Mouse (Mus musculus) hindbrain, embryonic 11.5 days (tissue): ENCODE data around the gene Wee1. TPM values are rescaled to one million over a fixed set of nuclear protein-coding genes. Genes with fewer than 3 reads are reported as not detected.
"Not testable (repeated sequence)": the region's sequence is repeated elsewhere in the genome, so short reads cannot be mapped to it uniquely, and the experiment has no call there.

Source experiments
- ATAC-seq: fragments of 200-750 bp; cut with Nextera tagmentation; 2 replicates; pipeline ENCODE4 v1.8.0; 2017; ENCODE audit warnings: mild to moderate bottlenecking, moderate TSS enrichment, moderate library complexity; ENCODE audit not compliant: low FRiP score
- DNase-seq: peaks from one replicate; pipeline ENCODE4 v3.0.0-alpha.2; 2015; ENCODE audit warnings: low spot score
- H3K27ac ChIP-seq: fragments of 300-500 bp; sonication (generic); 2 replicates; pipeline ENCODE4 v1.5.1; 2014; ENCODE audit warnings: mild to moderate bottlenecking, low read depth, low read length
- H3K27me3 ChIP-seq: fragments of 300-500 bp; sonication (generic); 2 replicates; pipeline ENCODE4 v1.6.1; 2014; ENCODE audit warnings: mild to moderate bottlenecking, low read length, moderate library complexity, mixed read lengths; ENCODE audit not compliant: control insufficient read depth, insufficient read depth
- H3K36me3 ChIP-seq: fragments of 300-500 bp; sonication (generic); 2 replicates; pipeline ENCODE4 v1.6.1; 2014; ENCODE audit warnings: mild to moderate bottlenecking, low read length, moderate library complexity, mixed read lengths; ENCODE audit not compliant: control insufficient read depth, insufficient read depth
- H3K4me1 ChIP-seq: fragments of 300-500 bp; sonication (generic); replicated peaks from 2 replicates; pipeline ENCODE4 v1.6.1; 2014; ENCODE audit warnings: low read length, mixed read lengths; ENCODE audit not compliant: control insufficient read depth, insufficient read depth
- H3K4me2 ChIP-seq: fragments of 300-500 bp; sonication (generic); replicated peaks from 2 replicates; pipeline ENCODE4 v1.6.1; 2014; ENCODE audit warnings: mild to moderate bottlenecking, low read depth, low read length
- H3K4me3 ChIP-seq: fragments of 300-500 bp; sonication (generic); 2 replicates; pipeline ENCODE4 v1.5.1; 2014; ENCODE audit warnings: low read depth, low read length
- H3K9ac ChIP-seq: fragments of 300-500 bp; sonication (generic); 2 replicates; pipeline ENCODE4 v1.6.1; 2014; ENCODE audit warnings: low read depth, low read length
- H3K9me3 ChIP-seq: fragments of 300-500 bp; sonication (generic); 2 replicates; pipeline ENCODE4 v1.6.1; 2016; ENCODE audit warnings: low read length; ENCODE audit not compliant: control insufficient read depth
- WGBS: fragments of 180-500 bp; shearing (Covaris S2); extraction: QIAGEN DNeasy Blood & Tissue Kit; methylation state at CpG from one replicate; pipeline ENCODE4 v1.1.7; 2014; 5-methylcytosine and 5-hydroxymethylcytosine counted together
- polyA plus RNA-seq: library from polyadenylated mRNA; unstranded; fragments of >200 nt; fragmentation: Nextera tagmentation; extraction: Ambion mirVana; gene quantifications from 2 replicates; pipeline ENCODE4 v1.2.1, GENCODE M21; 2014

Gene Wee1
- polyA plus RNA-seq, 1 experiment from 2014 or later = 26.6 TPM

DNA sequence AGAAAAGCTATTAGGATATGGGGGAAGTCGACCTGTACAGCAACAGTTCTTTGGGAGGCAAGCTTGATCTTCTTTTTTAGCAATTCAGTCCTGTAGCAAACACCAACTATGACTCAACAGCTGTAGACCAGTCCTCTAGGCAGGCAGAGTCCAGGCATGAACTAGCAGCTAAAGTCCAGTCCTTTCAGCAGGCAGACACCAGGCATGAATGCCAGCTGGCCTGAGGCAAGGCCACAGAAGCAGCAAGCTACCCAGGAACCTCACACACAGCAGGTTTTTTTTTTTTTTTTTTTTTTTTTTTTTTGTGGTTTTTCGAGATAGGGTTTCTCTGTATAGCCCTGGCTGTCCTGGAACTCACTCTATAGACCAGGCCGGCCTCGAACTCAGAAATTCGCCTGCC lies 12.1 kb downstream of the Wee1 start:
- H3K36me3 ChIP-seq = peaks cover 2% of the 10 kb centered on the region; the same call in 1 of the 2 replicates

GRCm38 (mm10) chr7:110138538-110138937 lies 16.7 kb downstream of the Wee1 start:
- 85% methylated on average over 2 of the region's 2 CpGs for WGBS
- no peak for DNase-seq
- Histone ChIP-seq H3K27ac (no peak overlapping the region), H3K36me3 (peaks cover 2% of the 10 kb centered on the region; the same call in 1 of the 2 replicates), H3K27me3 (no peaks in the 10 kb centered on the region), H3K4me1 (no peaks in the 10 kb centered on the region), H3K9me3 (no peaks in the 10 kb centered on the region), H3K4me2 (no peak overlapping the region), H3K9ac (no peak overlapping the region), H3K4me3 (no peak overlapping the region)
- ATAC-seq = no peak

More for the DNA sequence above, 12.1 kb downstream of the Wee1 start:
- no peak overlapping the region for H3K27ac ChIP-seq
- H3K4me3 ChIP-seq = no peak overlapping the region
- no peaks in the 10 kb centered on the region for H3K27me3 ChIP-seq
- H3K9me3 ChIP-seq = no peaks in the 10 kb centered on the region
- ATAC-seq (no peak), DNase-seq (no peak)
- no peaks in the 10 kb centered on the region for H3K4me1 ChIP-seq
- 95% methylated on average over 5 of the region's 5 CpGs for WGBS
- no peak overlapping the region for H3K4me2 ChIP-seq
- H3K9ac ChIP-seq = no peak overlapping the region

GRCm38 (mm10) chr7:110143863-110144262 lies 22.0 kb downstream of the Wee1 start:
- DNase-seq (no peak), ATAC-seq (no peak)
- 97% methylated on average over 1 of the region's 1 CpGs for WGBS
- no peaks in the 10 kb centered on the region for H3K36me3 ChIP-seq
- H3K4me1 ChIP-seq = no peaks in the 10 kb centered on the region
- no peaks in the 10 kb centered on the region for H3K9me3 ChIP-seq
- no peaks in the 10 kb centered on the region for H3K27me3 ChIP-seq
- H3K9ac ChIP-seq = no peak overlapping the region
- H3K4me2 ChIP-seq = no peak overlapping the region
- no peak overlapping the region for H3K27ac ChIP-seq
- H3K4me3 ChIP-seq = no peak overlapping the region

- H3K36me3 ChIP-seq = no peaks in the 10 kb centered on the region
- 94% methylated on average over 5 of the region's 5 CpGs for WGBS
- H3K4me2 ChIP-seq = no peak overlapping the region
- no peaks in the 10 kb centered on the region for H3K27me3 ChIP-seq
- H3K4me3 ChIP-seq = no peak overlapping the region
- DNase-seq (no peak), ATAC-seq (no peak)
- no peak overlapping the region for H3K27ac ChIP-seq
- no peaks in the 10 kb centered on the region for H3K4me1 ChIP-seq
- H3K9ac ChIP-seq = no peak overlapping the region
- no peaks in the 10 kb centered on the region for H3K9me3 ChIP-seq
Measured at GRCm38 (mm10) chr7:110152891-110153290, 31.0 kb downstream of the Wee1 start.

- Histone ChIP-seq H3K27me3 (no peaks in the 10 kb centered on the region), H3K4me2 (no peak overlapping the region), H3K4me1 (no peaks in the 10 kb centered on the region), H3K4me3 (no peak overlapping the region), H3K36me3 (no peaks in the 10 kb centered on the region), H3K9me3 (no peaks in the 10 kb centered on the region), H3K27ac (no peak overlapping the region), H3K9ac (no peak overlapping the region)
- no peak for DNase-seq
- 76% methylated on average over 4 of the region's 4 CpGs for WGBS
- no peak for ATAC-seq
Measured at GRCm38 (mm10) chr7:110156712-110157260, 34.9 kb downstream of the Wee1 start.

- H3K27ac ChIP-seq = no peak overlapping the region
- H3K4me2 ChIP-seq = no peak overlapping the region
- H3K9ac ChIP-seq = no peak overlapping the region
- WGBS = 72% methylated on average over 7 of the region's 7 CpGs
- DNase-seq (no peak), ATAC-seq (no peak)
- H3K4me3 ChIP-seq = no peak overlapping the region
- no peaks in the 10 kb centered on the region for H3K9me3 ChIP-seq
- H3K27me3 ChIP-seq = no peaks in the 10 kb centered on the region
- H3K4me1 ChIP-seq = no peaks in the 10 kb centered on the region
- H3K36me3 ChIP-seq = no peaks in the 10 kb centered on the region
Measured at GRCm38 (mm10) chr7:110157261-110157910, 35.5 kb downstream of the Wee1 start.

GRCm38 (mm10) chr7:110158073-110158472 lies 36.2 kb downstream of the Wee1 start:
- H3K4me2 ChIP-seq = no peak overlapping the region
- H3K27me3 ChIP-seq = no peaks in the 10 kb centered on the region
- no peaks in the 10 kb centered on the region for H3K9me3 ChIP-seq
- 79% methylated on average over 3 of the region's 3 CpGs for WGBS
- no peak overlapping the region for H3K27ac ChIP-seq
- DNase-seq = no peak
- H3K9ac ChIP-seq = no peak overlapping the region
- no peak for ATAC-seq
- no peaks in the 10 kb centered on the region for H3K36me3 ChIP-seq
- no peak overlapping the region for H3K4me3 ChIP-seq
- no peaks in the 10 kb centered on the region for H3K4me1 ChIP-seq

GRCm38 (mm10) chr7:110160109-110160508 lies 38.3 kb downstream of the Wee1 start:
- not testable (repeated sequence) for ATAC-seq, H3K27me3 ChIP-seq

DNA sequence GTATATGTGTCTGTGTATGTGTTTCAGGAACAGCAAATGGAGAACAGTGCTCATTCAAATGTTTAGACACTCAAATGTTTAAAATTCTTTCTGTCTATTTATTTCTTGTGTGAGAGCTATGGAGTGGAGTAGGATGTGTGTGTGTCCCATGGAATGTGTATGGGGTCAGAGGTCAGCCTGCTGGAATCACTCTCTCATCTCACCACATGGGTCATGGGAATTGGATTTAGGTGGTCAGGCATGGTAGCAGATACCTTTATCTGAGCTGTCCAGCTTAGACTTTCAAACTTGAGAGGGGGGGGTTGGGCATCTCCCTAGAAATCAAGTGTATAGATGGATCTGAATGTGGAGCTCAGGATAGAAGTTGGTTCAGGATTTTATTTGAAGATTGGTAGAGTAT lies 38.8 kb downstream of the Wee1 start:
- DNase-seq (no peak), ATAC-seq (no peak)
- Histone ChIP-seq H3K36me3 (no peaks in the 10 kb centered on the region), H3K4me1 (no peaks in the 10 kb centered on the region), H3K27ac (no peak overlapping the region), H3K4me2 (no peak overlapping the region), H3K27me3 (no peaks in the 10 kb centered on the region), H3K9me3 (no peaks in the 10 kb centered on the region), H3K9ac (no peak overlapping the region), H3K4me3 (no peak overlapping the region)

More at GRCm38 (mm10) chr7:110160109-110160508, 38.3 kb downstream of the Wee1 start:
- H3K9ac ChIP-seq, H3K4me1 ChIP-seq, DNase-seq, H3K36me3 ChIP-seq, H3K4me3 ChIP-seq, H3K9me3 ChIP-seq, H3K4me2 ChIP-seq, H3K27ac ChIP-seq: not testable (repeated sequence)
